Mouse (Mus musculus) urinary bladder, adult 18-20 months (tissue): ENCODE data around the gene Csf2rb.
"Not testable (repeated sequence)": the region's sequence is repeated elsewhere in the genome, so short reads cannot be mapped to it uniquely, and the experiment has no call there.

Source experiments
- DNase-seq, 2 experiments: peaks; one replicate each; pipeline ENCODE4 v3.0.0; 2022; ENCODE audit warnings: low spot score in 2 of 2, mixed read lengths in 2 of 2

Gene Csf2rb

DNA sequence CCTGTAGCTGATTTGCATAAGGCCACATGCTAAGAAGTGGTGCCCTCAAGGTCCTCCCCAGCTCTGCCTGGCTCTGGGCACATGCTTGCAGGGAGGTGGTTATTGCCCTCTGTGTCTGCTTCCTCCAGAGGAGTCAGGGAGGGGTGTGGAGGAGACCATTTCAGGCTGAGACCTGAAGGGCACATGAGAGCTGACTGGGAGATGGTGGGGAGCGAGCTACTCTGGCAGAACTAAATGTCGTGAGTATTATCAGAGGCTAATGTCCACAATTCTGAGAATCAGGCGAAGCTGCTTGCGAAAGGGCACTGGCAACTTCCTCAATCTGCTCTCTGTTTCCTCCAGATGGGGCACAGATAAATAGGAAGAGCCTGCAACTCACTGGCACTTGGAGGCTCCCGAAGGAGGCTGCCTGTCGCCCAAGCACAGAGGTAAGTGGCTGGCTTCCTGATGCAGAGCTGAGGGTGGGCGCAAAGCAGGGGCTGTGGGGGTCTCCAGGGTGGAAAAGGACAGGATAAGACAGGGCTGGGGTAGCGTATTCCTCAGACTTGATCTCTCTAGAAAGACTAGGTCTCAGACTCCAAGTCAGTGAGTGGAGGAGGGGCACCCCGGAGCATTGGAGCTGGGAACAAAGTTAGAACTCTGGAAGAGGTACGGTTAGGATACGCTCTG, at the start of gene Csf2rb:
Csf2rb (plus strand) TSS at position 82 of the 669 bp plus-strand sequence.
- no peak for DNase-seq

DNA sequence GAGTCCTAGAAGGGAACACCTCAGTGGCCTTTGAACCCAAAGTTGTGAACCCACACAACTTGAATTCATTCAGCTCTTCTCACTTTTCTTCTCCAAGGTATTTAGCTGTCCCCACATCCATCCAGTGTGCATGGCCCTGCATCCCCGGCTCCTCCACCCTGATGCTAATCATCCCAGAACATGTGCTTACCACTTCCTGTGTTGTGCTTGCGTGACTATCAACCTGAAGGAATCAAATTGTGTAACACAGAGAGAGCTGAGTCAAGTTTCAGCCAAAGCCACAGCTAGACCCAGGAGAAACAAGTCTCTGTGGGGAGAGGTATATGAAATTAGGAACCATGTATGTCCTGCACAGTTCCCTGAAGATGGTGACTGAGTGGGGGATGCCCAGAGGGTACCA, 47.2 kb upstream of the Csf2rb start:
- DNase-seq: no peak

DNA sequence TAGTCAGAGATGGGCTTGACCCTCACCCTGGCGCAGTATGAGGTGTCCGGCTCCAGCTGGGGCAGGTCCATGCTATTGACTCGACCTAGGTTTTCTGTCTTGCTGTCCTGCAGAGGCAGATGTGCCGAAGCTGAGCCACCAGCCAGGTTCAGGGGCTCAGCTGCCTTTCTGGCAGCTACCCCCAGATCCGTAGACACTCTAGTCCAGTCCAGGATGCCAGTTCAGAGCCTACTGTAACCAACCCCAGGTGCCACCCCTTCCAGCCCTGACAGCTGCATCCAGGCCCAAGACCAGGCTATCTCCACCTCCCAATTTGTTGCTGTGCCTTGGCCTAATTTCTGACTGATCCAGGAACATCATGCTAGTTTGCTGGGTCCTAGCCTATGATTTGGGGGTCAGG, 37.6 kb upstream of the Csf2rb start:
- DNase-seq: no peak

DNA sequence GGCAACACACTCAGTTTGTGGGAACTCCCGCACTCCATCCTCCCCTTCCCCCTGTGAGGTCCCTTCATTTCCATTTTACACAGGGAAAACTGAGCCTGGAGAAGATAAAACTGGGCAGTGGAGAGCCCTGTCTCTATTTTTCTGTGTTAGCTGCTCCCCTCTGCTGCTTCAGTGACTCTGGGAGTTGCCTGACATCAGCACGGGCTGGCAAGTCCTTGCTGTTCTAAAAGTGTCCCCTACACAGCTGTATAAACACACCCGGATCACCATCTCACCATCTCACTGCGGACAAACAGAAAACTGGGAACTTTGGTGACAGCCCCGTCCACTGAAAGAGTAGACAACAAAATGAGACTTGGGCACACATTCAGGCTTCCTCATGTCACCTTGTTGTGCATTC, 35.8 kb upstream of the Csf2rb start:
- DNase-seq: not testable (repeated sequence)

DNA sequence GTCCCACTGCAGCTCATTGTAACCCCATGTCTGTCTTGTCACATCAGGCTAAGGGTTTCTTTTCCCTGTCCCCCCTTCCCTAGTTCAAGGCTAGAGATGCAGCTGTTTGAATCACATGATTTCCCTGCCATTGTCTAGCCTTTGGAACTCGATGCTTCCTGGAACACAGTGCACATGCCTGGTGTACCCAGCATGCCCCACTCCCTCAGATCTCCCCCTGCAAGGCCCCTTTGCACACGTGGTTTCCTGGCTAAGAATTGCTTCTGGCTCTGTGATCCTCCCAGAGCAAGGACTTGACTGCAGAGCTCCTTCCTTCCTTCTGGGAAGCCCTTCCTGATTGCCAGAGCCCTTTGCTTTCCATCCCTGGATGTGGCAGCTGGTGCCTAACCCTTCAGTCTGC, 32.3 kb upstream of the Csf2rb start:
- DNase-seq: not testable (repeated sequence)

DNA sequence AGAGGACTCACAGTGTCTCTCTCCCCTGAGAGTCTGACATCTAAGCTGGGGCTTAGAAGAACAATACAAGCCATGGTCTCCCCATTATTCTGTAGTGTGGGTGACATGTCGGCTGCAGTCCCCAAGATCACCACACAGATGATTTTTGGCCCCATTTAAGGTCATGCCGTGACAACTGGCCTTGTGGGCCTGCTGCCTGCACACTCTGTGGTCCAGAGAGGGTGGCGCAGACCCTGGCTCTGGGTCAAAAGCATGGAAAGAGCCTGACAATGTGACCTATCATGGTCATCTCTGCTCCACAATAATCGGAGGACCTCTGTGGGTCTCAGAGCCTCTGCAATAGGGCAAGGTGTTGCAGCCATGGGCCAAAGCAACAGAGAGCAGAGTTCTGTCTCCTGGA, 31.8 kb upstream of the Csf2rb start:
- no peak for DNase-seq

DNA sequence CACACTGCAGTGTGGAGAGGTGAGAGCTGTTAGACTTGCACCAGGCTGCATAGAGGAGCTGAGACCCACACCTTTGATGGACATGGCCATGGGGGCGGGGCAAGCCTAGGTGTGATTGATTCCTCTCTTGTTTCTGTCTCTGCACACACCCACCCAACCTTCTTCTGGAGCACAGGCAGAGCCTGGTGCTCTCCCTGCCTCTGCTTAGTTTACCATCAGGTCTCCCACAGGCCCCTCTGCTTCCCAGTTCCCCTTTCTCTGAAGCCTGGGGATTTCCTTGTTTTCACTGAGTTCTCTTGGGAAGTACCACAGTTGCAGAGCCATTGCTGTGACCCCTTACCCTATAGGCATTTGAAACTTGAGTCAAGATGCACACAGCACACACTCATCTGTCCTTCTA, 27.0 kb upstream of the Csf2rb start:
- no peak for DNase-seq

DNA sequence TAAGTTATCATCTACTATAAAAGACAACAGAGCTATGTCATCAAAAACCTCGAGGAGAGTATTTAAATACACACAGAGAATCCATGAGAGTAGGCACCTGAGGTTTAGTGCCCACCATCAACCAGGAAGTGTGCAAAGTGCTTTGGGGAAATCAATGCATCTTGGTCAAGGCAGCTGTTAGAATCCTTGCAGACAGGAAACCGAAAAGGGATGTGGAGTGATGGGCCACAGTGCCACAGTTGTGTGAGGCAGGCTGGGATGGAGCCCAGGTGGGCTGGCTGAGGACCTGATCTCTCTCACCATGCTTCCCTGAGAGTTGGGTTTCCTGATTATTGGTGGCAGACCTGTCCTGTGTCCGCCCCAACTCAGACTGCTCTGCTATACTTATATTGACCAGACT, 25.9 kb upstream of the Csf2rb start:
- DNase-seq: no peak

DNA sequence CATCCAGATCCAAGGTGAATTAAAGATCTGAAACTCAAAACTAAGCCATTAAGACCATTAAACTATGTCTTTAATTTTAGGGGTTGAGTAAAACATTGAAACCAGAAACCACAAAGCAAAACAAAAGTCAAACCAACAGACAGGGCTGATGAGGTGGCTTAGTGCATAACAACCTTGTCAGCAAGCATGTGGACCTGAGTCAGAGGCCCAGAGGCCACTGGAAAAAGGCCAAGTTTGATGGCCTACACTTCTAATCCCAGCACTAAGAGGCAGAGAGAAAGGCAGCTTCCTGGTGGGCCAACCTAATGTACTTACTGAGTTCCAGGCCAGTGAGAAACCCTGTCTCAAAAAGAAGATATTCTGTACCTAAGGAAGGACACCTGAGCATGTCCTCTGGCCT, 24.8 kb upstream of the Csf2rb start:
- DNase-seq: no peak

DNA sequence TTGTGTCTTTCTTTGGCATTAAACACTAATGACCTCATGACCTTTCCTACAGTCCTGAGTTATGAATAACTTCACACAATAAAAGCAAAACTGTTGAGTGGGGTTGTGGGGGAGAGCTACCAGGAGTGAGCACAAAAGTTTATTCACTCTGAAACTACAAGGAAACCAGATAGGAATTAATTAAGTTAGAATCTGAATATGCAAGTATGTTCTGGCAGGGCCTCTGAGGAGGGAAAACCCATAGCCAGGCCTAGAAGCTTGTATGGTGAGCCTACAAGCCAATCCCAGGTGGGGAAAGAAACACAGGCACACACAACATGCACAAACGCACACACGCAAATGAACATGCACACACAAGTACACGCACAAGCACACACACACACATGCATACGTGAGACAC, 22.8 kb upstream of the Csf2rb start:
- no peak for DNase-seq

DNA sequence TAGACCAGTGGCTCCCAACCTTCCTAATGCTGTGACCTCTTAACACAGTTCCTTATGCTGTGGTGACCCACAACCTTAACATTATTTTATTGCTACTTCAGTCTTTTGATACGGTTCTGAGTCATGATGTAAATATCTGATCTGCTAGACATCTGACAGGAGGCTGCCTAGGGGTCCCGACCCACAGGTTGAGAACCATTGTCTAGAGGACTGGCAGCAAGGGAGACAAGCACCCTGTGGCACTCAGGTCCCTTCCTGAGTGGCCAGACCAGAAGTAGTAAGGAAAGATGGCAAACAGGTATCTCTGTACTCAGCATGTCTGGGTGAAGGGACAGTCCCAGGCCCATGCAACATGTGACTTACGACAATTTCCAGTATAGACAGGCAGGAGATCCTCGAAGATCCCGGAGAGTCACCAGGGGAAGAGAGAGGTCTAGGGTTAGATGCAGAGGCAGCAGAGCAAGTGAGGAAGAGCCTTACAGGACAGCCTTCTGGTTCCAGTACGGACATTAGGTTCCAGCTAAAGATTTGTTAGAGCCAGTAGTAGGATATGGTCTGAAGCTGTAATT, 21.8 kb upstream of the Csf2rb start:
- DNase-seq: no peak

DNA sequence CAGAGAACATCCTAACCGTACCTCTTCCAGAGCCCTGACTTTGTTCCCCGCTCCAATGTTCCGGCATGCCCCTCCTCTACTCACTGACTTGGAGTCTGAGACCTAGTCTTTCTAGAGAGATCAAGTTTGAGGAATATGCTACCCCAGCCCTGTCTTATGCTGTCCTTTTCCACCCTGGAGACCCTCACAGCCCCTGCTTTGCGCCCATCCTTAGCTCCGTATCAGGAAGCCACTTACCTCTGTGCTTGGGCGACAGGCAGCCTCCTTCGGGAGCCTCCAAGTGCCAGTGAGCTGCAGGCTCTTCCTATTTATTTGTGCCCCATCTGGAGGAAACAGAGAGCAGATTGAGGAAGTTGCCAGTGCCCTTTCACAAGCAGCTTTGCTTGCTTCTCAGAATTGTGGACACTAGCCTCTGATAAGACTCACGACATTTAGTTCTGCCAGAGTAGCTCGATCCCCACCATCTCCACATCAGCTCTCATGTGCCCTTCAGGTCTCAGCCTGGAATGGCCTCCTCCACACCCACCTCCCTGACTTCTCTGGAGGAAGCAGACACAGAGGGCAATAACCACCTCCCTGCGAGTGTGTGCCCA, 20.1 kb upstream of the Csf2rb start, which contains the start of gene Csf2rb2:
Csf2rb2 (minus strand) TSS at position 381 of the 593 bp plus-strand sequence.
- no peak for DNase-seq

DNA sequence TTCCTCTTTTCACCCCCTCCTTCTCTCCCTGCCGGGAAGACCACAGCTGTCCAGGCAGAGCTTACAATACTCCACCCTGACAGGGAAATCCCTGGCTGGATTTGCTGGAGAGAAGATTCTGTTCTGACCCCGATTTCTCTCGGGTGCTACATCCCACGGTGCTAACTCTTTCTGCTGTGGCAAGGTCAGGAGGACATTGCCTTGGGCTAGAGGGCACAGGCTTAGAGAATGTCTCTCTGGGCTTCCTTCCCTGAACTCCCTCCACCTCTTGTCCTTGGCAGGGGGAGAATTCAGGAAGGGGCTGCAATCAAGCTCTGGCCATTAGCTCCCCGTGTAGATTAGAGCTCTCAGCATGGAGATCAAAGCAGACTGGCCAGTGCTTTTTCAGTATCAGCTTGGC, 15.7 kb upstream of the Csf2rb start:
- DNase-seq: no peak

DNA sequence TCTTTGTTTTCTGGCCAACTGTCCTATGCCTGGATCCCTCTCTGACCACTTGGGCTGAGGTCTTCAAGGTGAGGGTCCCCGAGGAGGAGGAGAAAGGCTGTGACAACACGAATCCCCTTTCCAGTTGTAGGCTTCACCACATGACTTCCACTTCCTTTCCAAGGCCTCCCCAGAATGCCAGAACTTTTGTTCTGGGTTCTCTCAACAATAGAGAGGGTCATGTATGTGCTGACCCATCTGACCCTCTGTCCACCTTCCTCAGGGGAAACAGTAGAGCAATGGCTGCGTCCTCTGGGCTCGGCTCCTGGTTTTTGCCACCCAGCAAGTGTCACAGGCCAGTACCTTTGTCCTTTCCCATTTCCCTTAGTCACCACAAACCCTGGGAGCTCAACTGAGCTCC, 14.6 kb upstream of the Csf2rb start:
- no peak for DNase-seq

DNA sequence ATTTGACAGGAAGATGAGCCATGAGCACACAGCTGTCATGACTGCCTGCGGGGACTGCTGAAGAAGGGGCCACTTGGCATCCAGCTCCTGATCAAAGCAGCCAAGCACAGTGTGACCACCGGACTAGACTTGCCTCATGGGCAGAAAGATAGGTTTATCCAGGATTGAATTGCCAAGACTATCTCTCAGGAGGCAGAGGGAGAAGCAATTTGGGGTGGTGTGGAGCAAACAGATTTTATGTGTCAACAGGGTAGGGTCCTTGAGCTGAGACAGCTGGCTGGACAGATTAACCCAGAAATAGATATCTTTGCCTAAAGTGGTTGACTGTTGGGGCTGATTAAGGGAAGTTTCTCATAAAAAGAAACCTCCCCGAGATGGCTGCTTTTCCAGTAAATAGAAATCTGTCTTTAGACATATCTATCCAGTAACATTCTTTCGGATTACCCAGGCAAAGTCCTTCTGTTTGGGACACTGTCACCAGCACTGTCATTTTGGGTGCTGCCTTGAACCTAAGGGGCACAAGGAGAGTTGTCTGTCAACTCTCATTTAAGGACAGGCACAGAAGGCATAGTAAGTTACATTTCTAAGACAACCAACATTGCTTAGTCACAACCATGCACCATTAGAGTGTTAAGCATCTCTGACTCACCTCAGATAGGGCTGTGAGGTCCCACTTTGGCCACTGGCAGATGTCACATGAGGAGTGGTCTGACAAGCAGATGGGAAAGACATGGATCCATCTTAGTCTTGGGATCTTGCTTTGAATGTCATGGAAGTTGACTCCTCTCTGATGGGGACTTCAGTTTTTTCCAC, 12.9 kb upstream of the Csf2rb start:
- not testable (repeated sequence) for DNase-seq

DNA sequence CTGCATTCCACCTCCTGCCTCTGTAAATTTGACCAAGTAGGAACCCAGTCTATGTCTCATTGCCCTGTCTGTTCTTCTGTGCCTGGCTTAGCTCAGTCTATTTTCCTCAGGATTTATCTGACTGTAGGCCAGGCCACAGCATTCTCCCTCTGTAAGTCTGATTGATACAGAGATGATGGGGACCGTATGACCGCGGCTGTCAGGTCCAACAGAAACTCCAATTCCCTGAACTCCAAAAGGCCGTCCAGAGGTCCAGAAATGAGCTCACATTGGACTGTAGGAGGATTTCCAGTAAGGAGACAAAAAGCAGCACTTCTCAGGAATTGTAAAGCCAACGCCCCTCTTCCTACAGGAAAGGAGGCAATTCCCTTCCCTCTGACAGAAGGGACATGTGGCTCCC, 11.9 kb upstream of the Csf2rb start:
- DNase-seq: not testable (repeated sequence)

DNA sequence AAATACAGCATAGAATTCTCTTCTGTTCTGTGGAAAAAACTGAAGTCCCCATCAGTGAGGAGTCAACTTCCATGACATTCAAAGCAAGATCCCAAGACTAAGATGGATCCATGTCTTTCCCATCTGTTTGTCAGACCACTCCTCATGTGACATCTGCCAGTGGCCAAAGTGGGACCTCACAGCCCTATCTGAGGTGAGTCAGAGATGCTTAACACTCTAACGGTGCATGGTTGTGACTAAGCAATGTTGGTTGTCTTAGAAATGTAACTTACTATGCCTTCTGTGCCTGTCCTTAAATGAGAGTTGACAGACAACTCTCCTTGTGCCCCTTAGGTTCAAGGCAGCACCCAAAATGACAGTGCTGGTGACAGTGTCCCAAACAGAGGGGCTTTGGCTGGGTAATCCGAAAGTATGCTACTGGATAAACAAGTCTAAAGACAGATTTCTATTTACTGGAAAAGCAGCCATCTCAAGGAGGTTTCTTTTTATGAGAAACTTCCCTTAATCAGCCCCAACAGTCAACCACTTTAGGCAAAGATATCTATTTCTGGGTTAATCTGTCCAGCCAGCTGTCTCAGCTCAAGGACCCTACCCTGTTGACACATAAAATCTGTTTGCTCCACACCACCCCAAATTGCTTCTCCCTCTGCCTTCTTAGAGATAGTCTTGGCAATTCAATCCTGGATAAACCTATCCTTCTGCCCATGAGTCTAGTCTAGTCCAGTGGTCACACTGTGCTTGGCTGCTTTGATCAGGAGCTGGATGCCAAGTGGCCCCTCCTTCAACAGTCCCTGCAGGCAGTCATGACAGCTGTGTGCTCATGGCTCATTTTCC, 7.0 kb upstream of the Csf2rb start:
- DNase-seq: not testable (repeated sequence)

DNA sequence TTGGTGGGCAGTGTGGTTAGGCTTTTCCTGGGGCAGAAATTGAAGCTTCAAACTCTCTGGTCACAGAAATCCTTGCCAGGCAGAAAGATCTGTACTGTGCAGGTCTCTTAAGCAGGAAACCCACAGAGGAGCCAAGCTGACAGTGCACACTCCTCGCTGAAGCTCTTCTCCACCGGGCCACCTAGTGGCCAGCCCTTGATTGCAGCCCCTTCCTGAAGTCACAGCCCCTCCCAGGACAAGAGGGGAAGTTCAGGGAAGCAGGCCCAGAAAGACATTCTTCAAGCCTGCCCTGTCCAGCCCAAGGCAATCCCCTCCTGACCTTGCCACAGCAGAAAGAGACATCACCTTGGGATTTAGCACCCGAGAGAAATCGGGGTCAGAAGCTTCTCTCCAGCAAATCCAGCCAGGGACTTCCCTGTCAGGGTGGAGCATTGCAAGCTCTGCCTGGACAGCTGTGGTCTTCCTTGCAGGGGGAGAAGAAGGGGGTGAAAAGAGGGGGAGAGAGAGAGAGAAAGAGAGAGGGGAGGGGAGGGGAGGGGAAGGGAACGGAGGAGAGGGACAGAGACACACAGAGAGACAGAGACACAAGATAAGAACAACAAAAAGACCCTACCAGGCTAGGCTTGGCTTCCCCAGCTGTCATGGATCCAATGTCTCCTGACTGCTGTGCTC, 4.6 kb upstream of the Csf2rb start:
- DNase-seq: peak; percentile 46 to 61

DNA sequence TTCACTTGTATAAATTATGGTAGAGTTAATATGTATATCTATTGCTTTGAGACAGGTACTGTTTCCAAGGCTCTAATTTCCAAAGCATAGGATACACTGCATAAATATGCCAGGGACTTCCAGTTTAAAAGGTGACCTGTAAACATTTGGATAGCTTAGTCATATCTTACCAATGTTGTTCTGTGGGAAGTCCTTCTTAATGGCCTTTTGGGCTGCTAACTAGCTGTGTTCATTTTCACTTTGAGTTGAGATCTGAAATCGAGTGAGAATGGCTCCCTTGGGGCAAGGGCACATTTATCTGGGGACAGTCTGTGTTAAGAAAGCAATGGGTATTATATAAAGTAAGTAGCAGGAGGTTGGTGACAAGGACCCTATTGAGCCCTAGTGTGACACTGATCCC, 2.2 kb upstream of the Csf2rb start:
- no peak for DNase-seq

DNA sequence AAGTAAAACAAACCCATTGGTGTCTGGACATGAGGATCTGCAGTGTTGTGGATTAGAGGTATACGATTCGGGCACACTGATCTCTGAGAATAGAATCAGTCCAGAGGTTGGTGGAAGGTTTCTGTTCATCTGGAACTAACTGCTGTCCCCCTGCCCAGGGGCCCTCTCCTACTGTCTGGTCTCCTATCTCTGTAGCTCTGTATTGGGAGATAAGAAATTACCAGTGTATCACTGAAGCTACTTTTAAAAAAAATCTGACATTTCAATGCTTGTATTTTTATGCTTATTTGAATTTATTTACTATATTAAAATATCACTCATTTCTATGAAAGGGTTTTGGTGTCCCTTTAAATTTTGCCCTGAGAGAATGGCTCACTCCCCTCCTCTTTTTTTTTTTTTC, 1.3 kb upstream of the Csf2rb start:
- no peak for DNase-seq

DNA sequence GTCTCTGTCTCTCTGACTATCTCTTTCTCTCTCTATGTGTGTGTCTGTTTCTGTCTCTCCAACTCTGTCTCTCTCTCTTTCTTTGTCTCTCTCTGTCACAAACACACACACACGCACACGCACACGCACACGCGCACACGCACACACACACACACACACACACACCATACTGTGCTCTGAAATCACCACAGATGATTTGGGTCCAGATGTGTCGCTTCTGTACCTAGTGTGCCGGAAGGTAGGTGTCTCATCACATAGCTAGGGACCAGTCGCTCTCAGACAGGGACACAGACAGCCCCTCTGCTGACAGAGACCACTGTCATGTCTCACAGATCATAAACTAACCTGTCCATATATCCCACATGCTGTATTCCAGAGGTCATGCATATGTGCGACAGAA, 1.2 kb downstream of the Csf2rb start:
- no peak for DNase-seq
